Mouse (Mus musculus): ENCODE measurements around the gene Glod4. TPM values are rescaled to one million over a fixed set of nuclear protein-coding genes. Genes with fewer than 3 reads are reported as not detected.

Gene Glod4
- polyA plus RNA-seq, 1 experiment from 2014 or later: 129 TPM

DNA sequence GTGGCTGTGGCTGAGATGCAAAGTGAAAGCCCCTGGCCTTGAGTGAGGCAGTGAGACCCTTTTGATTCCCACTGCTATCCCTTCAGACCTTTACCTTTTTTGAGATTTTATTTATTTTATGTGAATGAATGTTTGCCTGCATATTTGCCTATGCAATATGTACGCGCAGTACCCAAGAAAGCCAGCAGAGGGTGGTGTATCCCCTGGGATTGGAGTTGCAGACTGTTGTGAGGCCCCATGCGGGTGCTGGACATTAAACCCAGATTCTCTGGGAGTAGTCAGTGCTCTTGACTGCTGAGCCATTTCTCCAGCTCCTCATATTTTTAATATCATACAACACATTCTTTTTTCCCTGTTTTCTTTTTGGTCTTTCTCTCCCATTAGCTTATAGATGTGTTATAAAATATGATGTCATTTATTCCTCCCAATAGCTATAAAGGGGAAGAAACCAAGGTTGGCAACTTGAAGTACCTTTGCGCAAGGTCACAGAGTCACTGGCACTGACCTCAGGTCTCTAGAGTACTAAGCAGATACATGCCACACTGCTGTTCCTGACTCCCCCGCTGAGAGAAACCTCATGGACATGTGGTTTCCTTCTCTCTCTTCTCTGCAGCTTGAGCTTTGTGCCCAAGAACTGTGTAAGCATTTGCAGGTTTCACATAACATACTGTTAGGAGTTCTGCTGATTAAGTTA, 157.5 kb downstream of the Glod4 start:
- H3K4me3 ChIP-seq: no peak overlapping the region
- H3K36me3 ChIP-seq (ENCODE audit: poor library complexity, severe bottlenecking): peaks cover 55% of the 10 kb centered on the region
- H3K9ac ChIP-seq: no peak overlapping the region
- no peaks in the 10 kb centered on the region for H3K9me3 ChIP-seq (replicated peaks)
- ATAC-seq: no peak
- WGBS: 61% methylated on average over 5 of the region's 5 CpGs
- no peak overlapping the region for H3K4me2 ChIP-seq
- H3K4me1 ChIP-seq: no peaks in the 10 kb centered on the region
- H3K27me3 ChIP-seq: no peaks in the 10 kb centered on the region
- H3K27ac ChIP-seq: no peak overlapping the region

DNA sequence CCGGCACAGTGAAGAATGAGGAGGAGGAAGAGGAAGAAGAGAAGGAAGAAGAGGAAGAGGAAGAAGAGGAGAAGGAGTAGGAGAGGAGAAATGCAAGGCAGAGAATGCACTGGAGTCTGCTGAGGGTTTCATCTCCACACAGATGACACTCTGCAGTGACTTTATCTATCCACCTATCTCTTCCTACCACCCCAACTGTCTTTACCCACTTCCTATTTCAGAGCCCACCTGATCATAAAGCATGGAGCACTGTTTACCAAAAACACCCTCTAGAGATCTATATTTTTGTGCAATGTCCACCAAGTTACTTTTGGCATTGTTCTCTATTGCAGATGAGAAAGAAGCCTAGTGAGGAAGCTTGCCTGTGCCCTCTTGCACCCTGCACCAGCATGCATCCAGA, 158.6 kb downstream of the Glod4 start:
- 100% methylated on average over 1 of the region's 1 CpGs for WGBS
- no peak overlapping the region for H3K27ac ChIP-seq
- peaks cover 57% of the 10 kb centered on the region for H3K36me3 ChIP-seq (ENCODE audit: poor library complexity, severe bottlenecking)
- H3K27me3 ChIP-seq: no peaks in the 10 kb centered on the region
- no peak overlapping the region for H3K4me3 ChIP-seq
- H3K9ac ChIP-seq: no peak overlapping the region
- no peaks in the 10 kb centered on the region for H3K9me3 ChIP-seq (replicated peaks)
- no peak for ATAC-seq
- no peak overlapping the region for H3K4me2 ChIP-seq
- no peaks in the 10 kb centered on the region for H3K4me1 ChIP-seq

GRCm38 (mm10) chr11:76083941-76084367, 159.6 kb downstream of the Glod4 start:
- ATAC-seq: no peak
- Histone ChIP-seq H3K27me3 (no peaks in the 10 kb centered on the region), H3K4me3 (no peak overlapping the region), H3K36me3 (ENCODE audit: poor library complexity, severe bottlenecking) (peaks cover 59% of the 10 kb centered on the region), H3K9ac (no peak overlapping the region), H3K4me2 (no peak overlapping the region), H3K9me3 (replicated peaks) (no peaks in the 10 kb centered on the region), H3K27ac (no peak overlapping the region), H3K4me1 (no peaks in the 10 kb centered on the region)
- WGBS: 87% methylated on average over 3 of the region's 3 CpGs

- H3K4me3 ChIP-seq: no peak overlapping the region
- no peak overlapping the region for H3K27ac ChIP-seq
- no peak overlapping the region for H3K9ac ChIP-seq
- no peaks in the 10 kb centered on the region for H3K4me1 ChIP-seq
- ATAC-seq: no peak
- no peak overlapping the region for H3K4me2 ChIP-seq
- WGBS: 86% methylated on average over 6 of the region's 6 CpGs
- H3K27me3 ChIP-seq: no peaks in the 10 kb centered on the region
- H3K36me3 ChIP-seq (ENCODE audit: poor library complexity, severe bottlenecking): peaks cover 56% of the 10 kb centered on the region
- H3K9me3 ChIP-seq (replicated peaks): no peaks in the 10 kb centered on the region
These were observed 162.4 kb downstream of the Glod4 start for GRCm38 (mm10) chr11:76081048-76081640.

- Histone ChIP-seq H3K4me1 (no peaks in the 10 kb centered on the region), H3K4me2 (no peak overlapping the region), H3K4me3 (no peak overlapping the region), H3K9me3 (replicated peaks) (no peaks in the 10 kb centered on the region), H3K36me3 (ENCODE audit: poor library complexity, severe bottlenecking) (peaks cover 61% of the 10 kb centered on the region), H3K27ac (no peak overlapping the region), H3K9ac (no peak overlapping the region), H3K27me3 (no peaks in the 10 kb centered on the region)
- no peak for ATAC-seq
- WGBS: 73% methylated on average over 2 of the region's 2 CpGs
These were observed 163.2 kb downstream of the Glod4 start for GRCm38 (mm10) chr11:76080293-76080692.

GRCm38 (mm10) chr11:76077341-76077740, 166.2 kb downstream of the Glod4 start:
- no peak for ATAC-seq
- 89% methylated on average over 6 of the region's 6 CpGs for WGBS

GRCm38 (mm10) chr11:76074296-76075093, 169.0 kb downstream of the Glod4 start:
- no peak overlapping the region for H3K27ac ChIP-seq
- H3K4me1 ChIP-seq: no peaks in the 10 kb centered on the region
- H3K27me3 ChIP-seq: no peaks in the 10 kb centered on the region
- H3K36me3 ChIP-seq (ENCODE audit: poor library complexity, severe bottlenecking): peaks cover 46% of the 10 kb centered on the region
- ATAC-seq: no peak
- no peaks in the 10 kb centered on the region for H3K9me3 ChIP-seq (replicated peaks)
- H3K9ac ChIP-seq: no peak overlapping the region
- WGBS: 70% methylated on average over 11 of the region's 11 CpGs
- H3K4me3 ChIP-seq: no peak overlapping the region
- no peak overlapping the region for H3K4me2 ChIP-seq

More at GRCm38 (mm10) chr11:76077341-76077740, 166.2 kb downstream of the Glod4 start:
- Histone ChIP-seq H3K9ac (no peak overlapping the region), H3K36me3 (ENCODE audit: poor library complexity, severe bottlenecking) (peaks cover 69% of the 10 kb centered on the region), H3K27ac (no peak overlapping the region), H3K4me1 (no peaks in the 10 kb centered on the region), H3K27me3 (no peaks in the 10 kb centered on the region), H3K4me2 (no peak overlapping the region), H3K4me3 (no peak overlapping the region), H3K9me3 (replicated peaks) (no peaks in the 10 kb centered on the region)

Other genes with a start within 250 kb of the Glod4 start
- 1.5 and 1.9 TPM in 2 replicates for gene 1700016K19Rik, start 243.8 kb downstream of the Glod4 start, polyA plus RNA-seq (2015; fragmentation: Nextera tagmentation; extraction: Ambion mirVana)
- gene Rflnb, start 215.9 kb downstream of the Glod4 start, polyA plus RNA-seq (2015; fragmentation: Nextera tagmentation; extraction: Ambion mirVana): 4.9 and 5.3 TPM in 2 replicates
- gene Vps53, start 64.1 kb downstream of the Glod4 start, polyA plus RNA-seq (2015; fragmentation: Nextera tagmentation; extraction: Ambion mirVana): 55.6 and 59.8 TPM in 2 replicates
- gene Fam57a, start 64.1 kb downstream of the Glod4 start, polyA plus RNA-seq (2015; fragmentation: Nextera tagmentation; extraction: Ambion mirVana): 20.8 and 25.5 TPM in 2 replicates
- gene Dbil5, start 26.1 kb downstream of the Glod4 start, polyA plus RNA-seq (2015; fragmentation: Nextera tagmentation; extraction: Ambion mirVana): 0.89 TPM in 1 of 2 replicates, not detected in the other
- 18.3 and 29.0 TPM in 2 replicates for gene Gemin4, start 26.1 kb downstream of the Glod4 start, polyA plus RNA-seq (2015; fragmentation: Nextera tagmentation; extraction: Ambion mirVana)
- gene Mrm3, start within 50 bp of the Glod4 start, polyA plus RNA-seq (2015; fragmentation: Nextera tagmentation; extraction: Ambion mirVana): 20.4 and 23.8 TPM in 2 replicates
- gene Nxn, start 155.4 kb upstream of the Glod4 start, polyA plus RNA-seq (2015; fragmentation: Nextera tagmentation; extraction: Ambion mirVana): 23.4 and 29.9 TPM in 2 replicates
- gene Timm22, start 163.2 kb upstream of the Glod4 start, polyA plus RNA-seq (2015; fragmentation: Nextera tagmentation; extraction: Ambion mirVana): 102 and 104 TPM in 2 replicates